Mouse (Mus musculus) right cerebral cortex, adult 18-20 months (tissue): ENCODE results near the gene Jak2.

Experiments
- DNase-seq: peaks from one replicate; pipeline ENCODE4 v3.0.0; 2022; ENCODE audit warnings: mixed read lengths

The Jak2 gene

DNA sequence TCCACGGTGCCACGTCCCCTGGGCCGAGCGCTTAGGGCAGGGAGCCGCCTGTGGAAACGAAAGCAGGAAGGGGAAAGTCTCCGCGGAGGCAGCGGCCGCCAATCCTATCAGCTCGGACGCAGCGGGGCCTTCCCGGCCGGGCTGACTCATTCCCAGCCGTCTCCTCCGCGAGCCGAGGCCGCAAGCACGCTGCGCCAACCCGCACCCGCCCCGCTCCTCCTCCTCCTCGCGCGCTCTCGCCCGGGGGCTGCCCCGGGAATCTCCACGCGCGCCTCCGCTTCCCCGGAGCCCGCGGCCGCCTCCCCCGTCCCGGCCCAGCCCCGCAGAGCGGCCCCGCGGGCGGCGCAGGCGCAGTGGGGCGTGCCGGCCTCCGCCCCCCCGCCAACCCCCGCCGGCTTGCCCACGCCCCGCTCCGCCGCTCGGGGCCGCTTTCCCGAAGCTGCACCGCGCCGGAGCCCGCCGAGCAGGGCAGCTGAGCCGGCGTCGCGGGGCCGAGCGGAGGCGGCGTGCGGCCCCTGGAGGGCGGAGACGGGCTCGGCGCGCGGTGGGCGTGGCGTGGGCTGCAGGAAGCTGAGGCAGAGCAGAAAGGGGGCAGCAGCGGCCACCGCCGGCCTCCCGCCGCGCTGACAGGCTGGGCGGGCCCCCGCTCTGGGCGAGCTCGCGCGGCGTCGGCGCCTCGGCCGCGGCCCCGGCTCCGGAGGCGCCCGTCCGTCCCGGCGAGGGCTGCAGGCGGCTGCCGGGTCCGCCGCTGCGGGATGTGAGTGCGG is at the start of gene Jak2:
Gene Jak2, plus strand, starts transcription at position 638 of the 767 bp plus-strand sequence.
- peak; percentile 91 for DNase-seq

- no peak for DNase-seq
These were observed 48.3 kb upstream of the Jak2 start for GRCm38 (mm10) chr19:29203337-29203736.

- no peak for DNase-seq
These were observed 47.0 kb upstream of the Jak2 start for GRCm38 (mm10) chr19:29204583-29204982.

- no peak for DNase-seq
These were observed 46.4 kb upstream of the Jak2 start for GRCm38 (mm10) chr19:29205267-29205666.

- DNase-seq = no peak
These were observed 41.7 kb upstream of the Jak2 start for GRCm38 (mm10) chr19:29209898-29210297.

- no peak for DNase-seq
These were observed 41.3 kb upstream of the Jak2 start for GRCm38 (mm10) chr19:29210319-29210718.

GRCm38 (mm10) chr19:29215811-29216509 is 35.7 kb upstream of the Jak2 start:
- no peak for DNase-seq

GRCm38 (mm10) chr19:29221867-29222266 is 29.8 kb upstream of the Jak2 start:
- no peak for DNase-seq

DNA sequence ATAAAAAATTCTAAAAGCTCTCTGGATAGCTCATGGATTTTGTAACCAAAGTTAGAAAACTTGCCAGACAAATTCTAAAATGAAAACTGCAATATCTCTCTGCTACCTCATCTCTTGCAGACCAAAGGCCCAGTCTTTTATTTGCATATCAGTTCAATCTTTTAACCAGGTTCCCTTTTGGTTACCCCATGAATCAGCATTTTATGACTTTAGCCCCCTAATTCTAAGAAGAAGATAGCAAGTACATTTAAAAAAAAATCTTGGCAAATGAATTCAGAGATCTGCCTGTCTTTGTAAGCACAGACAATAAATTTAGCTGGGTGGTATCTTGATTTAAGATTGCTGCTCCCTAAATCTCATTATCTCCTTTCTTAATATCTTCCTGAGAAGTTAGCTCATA is 26.7 kb upstream of the Jak2 start:
- DNase-seq = no peak

GRCm38 (mm10) chr19:29226996-29227395 is 24.6 kb upstream of the Jak2 start:
- no peak for DNase-seq

GRCm38 (mm10) chr19:29227941-29228590 is 23.6 kb upstream of the Jak2 start:
- DNase-seq = no peak

GRCm38 (mm10) chr19:29228989-29229388 is 22.6 kb upstream of the Jak2 start:
- DNase-seq = no peak

DNA sequence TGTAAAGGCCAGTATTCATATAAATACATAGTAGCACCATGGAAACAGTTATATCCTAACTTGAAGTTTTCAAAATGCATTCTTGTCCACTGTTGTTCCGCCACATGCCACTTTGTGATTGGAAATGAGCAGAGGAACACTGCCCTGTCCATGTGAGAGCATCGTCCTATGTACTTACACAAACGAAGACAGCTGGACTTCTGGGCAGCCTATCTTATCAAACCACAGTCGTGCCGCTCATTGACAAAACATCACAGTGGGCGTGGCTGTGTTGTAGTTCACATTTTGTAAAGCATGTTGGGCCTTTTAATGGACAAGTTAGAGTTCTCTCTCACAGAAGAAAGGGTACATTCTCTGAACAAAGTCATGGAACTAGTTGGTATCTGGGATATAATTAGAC is 18.9 kb upstream of the Jak2 start:
- DNase-seq = no peak

- no peak for DNase-seq
These were observed 14.8 kb upstream of the Jak2 start for GRCm38 (mm10) chr19:29236658-29237385.

- DNase-seq = no peak
These were observed 13.5 kb upstream of the Jak2 start for GRCm38 (mm10) chr19:29238171-29238570.

- DNase-seq = no peak
These were observed 12.0 kb upstream of the Jak2 start for GRCm38 (mm10) chr19:29239513-29240235.

DNA sequence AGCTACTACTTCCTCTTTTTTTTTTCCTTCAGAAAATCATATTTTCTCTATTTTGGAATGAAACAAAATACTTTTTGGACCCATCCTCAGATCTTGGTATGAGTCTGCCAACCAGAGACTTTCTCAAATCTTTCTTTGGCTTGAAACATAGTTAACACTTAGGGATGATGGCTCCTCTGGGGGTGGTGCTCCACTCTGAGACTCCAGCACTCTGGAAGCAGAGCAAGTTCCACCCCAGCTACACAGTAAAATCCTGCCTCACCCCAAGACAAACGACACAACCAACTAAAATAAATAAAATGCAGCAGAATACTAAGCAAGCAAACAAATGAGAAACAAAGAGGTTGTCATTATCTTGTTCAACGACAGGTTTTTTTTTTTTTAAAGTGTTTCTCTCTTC is 11.0 kb upstream of the Jak2 start:
- no peak for DNase-seq

GRCm38 (mm10) chr19:29241581-29241980 is 10.0 kb upstream of the Jak2 start:
- DNase-seq = no peak

- DNase-seq = no peak
These were observed 1.7 kb upstream of the Jak2 start for GRCm38 (mm10) chr19:29249933-29250332.

DNA sequence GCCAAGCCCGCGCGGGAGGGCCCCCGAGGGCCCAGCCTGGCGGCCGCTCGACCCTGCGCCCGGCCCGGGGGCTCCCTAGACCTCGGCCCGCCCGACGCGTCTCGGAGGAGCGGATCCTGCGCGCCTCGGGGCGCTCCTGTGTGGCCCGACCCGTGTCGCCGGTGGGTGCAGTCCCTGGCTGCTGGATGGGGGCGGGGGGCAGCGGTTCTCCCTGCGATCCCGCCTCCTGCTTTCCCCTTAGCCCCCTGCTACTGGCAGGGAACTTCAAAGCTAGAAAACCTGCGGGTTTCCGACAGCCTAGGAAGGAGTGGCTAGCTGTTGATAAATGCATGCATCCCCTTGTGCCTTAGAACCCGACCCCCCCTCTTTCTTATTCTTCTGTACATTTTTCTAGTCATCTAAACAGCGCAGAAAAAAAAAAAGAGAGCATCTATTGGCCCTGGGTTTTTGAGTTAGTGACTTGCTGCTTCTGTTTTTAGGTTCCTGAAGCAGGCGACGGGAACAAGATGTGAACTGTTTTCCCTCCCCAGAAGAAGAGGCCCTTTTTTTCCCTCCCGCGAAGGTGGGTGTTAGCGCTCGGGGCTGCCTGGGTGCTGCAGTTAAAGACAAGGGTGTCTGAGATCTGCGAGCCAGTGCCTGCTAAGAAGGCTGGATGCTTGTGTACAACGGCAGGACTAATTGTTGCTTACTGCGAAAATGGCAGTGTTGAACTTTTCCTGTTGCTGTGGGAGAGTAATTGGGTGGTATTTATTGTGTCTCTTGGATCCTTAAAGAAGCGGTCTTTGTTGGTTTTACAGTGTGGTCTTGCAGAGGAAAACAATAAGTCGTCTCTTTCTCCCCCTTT is 552 bp downstream of the Jak2 start:
- DNase-seq = peak; percentile 61

DNA sequence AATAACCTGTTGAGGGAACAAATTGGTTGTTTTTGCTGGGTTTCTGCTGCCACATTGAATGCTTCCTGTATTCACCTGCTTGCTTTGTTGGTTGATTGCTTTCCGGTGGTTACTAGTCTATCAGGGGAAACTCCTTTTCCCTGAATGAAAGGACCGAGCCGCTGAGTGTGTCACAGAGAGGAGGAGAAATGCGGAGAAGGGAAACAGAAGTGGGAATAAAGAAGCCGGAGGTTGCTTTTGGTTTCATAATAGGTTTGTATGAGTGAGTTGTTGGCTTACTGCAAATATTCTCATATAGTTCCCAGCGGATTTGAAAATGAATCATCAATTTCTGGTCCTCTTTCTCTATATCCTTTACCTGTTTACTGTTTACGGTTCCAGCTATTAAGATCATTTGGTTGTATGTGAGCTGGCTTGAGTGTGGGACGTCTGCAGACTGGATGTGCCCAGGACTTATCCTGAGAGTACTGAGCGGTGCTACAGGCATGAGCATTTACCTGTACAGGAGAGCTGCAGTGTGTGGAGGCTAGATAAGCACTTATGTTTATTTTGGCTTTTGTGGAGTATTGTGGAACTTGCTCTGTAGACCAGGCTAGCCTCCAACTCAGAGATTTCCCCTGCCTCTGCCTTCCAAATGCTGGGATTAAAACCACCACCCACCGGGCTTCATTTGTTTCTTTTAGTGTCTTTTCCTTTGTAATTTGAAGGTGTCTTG is 1.4 kb downstream of the Jak2 start:
- DNase-seq = no peak
